Mouse (Mus musculus): ENCODE data around the gene Unc13d. TPM values are rescaled to one million over a fixed set of nuclear protein-coding genes. Genes with fewer than 3 reads are reported as not detected.
A peak's percentile ranks its signal among the peaks of the same experiment; 100 is the strongest.
"Not testable (repeated sequence)": the region's sequence is repeated elsewhere in the genome, so short reads cannot be mapped to it uniquely, and the experiment has no call there.

The Unc13d gene
- polyA plus RNA-seq, 1 experiment from 2014 or later: 1.5 TPM

DNA sequence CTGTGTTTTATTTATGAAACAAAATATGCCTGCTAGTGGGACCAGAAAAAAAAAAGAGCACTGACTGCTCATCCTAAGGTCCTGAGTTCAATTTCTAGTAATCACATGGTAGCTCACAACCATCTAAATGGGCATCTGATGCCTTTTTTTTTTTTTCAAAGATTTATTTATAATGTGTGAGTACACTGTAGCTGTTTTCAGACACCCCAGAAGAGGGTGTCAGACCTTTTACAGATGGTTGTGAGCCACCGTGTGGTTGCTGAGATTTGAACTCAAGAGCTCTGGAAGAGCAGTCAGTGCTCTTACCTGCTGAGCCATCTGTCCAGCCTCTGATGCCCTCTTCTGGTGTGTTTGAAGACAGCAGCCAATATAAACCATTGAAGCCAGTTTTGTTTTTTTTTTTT lies 57.2 kb downstream of the Unc13d start:
- no peaks in the 10 kb centered on the region for H3K27me3 ChIP-seq
- H3K4me1 ChIP-seq (replicated peaks): peaks cover 22% of the 10 kb centered on the region
- no peak overlapping the region for H3K9ac ChIP-seq
- peak overlapping the region; percentile 44; the same call in 1 of the 2 replicates for H3K27ac ChIP-seq
- H3K4me2 ChIP-seq: no peak overlapping the region
- H3K4me3 ChIP-seq: no peak overlapping the region
- ATAC-seq (ENCODE audit: low FRiP score): no peak
- WGBS: 47% methylated on average over 1 of the region's 1 CpGs
- no peaks in the 10 kb centered on the region for H3K9me3 ChIP-seq
- H3K36me3 ChIP-seq: peaks cover 21% of the 10 kb centered on the region

DNA sequence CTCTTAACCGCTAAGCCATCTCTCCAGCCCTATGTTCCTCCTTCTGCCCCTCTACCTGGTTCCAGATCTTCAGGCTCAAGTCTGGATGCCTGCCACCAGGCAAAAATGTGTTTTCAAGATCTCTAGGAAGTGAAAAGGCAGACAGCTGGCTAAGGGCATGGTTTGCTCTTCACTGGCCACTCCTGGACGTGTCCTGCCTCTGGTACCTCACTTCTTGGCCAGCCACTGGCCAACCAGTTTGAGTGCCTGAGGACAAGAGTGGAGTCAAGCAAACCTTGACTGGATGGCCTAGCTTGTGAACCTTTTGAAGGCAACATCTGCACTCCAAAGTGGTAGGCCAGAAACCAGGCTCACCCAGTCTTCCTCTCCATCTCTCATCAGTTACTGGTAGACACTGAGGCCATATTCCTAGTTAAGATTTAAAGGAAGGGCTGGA lies 57.8 kb downstream of the Unc13d start:
- H3K36me3 ChIP-seq: peaks cover 21% of the 10 kb centered on the region
- no peaks in the 10 kb centered on the region for H3K9me3 ChIP-seq
- 94% methylated on average over 2 of the region's 2 CpGs for WGBS
- peak overlapping the region; percentile 44; the same call in 1 of the 2 replicates for H3K27ac ChIP-seq
- H3K27me3 ChIP-seq: no peaks in the 10 kb centered on the region
- H3K4me3 ChIP-seq: no peak overlapping the region
- ATAC-seq (ENCODE audit: low FRiP score): no peak
- no peak overlapping the region for H3K4me2 ChIP-seq
- peaks cover 22% of the 10 kb centered on the region for H3K4me1 ChIP-seq (replicated peaks)
- H3K9ac ChIP-seq: no peak overlapping the region

DNA sequence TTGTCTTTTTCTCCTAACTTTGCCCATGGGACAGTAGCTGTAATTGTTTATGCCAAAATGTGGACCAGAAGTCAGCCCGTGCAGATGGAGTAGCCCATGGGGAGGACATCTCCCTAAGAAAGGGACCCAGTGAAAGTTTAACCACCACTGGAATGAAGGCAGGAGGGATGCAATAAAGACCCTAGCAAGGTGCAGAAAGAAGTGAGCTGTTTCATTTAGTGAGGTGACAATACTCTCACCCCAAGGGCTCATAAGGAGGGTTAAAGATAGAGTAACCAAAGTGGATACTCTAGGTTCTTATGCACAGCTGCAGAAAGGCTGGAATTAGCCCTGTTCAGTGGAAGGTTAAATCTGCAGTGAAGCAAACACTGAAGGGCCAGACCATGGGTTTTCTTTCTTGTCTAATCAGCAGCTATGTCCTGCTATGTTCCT lies 58.4 kb downstream of the Unc13d start:
- no peak overlapping the region for H3K27ac ChIP-seq
- H3K27me3 ChIP-seq: no peaks in the 10 kb centered on the region
- H3K4me3 ChIP-seq: no peak overlapping the region
- H3K9me3 ChIP-seq: no peaks in the 10 kb centered on the region
- H3K4me2 ChIP-seq: no peak overlapping the region
- 32% methylated on average over 1 of the region's 1 CpGs for WGBS
- peaks cover 21% of the 10 kb centered on the region for H3K36me3 ChIP-seq
- no peak for ATAC-seq (ENCODE audit: low FRiP score)
- peaks cover 26% of the 10 kb centered on the region for H3K4me1 ChIP-seq (replicated peaks)
- no peak overlapping the region for H3K9ac ChIP-seq

DNA sequence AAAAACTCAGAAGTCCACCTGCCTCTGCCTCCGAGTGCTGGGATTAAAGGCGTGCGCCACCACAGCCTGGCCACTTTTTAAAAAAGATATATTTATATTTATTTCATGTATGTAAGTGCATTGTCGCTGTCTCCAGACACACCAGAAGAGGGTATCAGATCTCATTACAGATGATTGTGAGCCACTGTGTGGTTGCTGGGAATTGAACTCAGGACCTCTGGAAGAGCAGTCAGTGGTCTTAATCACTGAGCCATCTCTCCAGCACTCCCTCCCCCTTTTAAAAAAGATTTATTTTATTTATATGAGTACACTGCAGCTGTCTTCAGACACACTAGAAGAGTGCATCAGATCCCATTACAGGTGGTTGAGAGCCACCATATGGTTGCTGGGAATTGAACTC lies 58.9 kb downstream of the Unc13d start:
- H3K27me3 ChIP-seq; ATAC-seq (ENCODE audit: low FRiP score); H3K9ac ChIP-seq; H3K27ac ChIP-seq; H3K9me3 ChIP-seq; H3K4me3 ChIP-seq; H3K4me2 ChIP-seq: not testable (repeated sequence)
- 97% methylated on average over 4 of the region's 4 CpGs for WGBS
- Histone ChIP-seq H3K36me3 (peaks cover 21% of the 10 kb centered on the region), H3K4me1 (replicated peaks) (peaks cover 26% of the 10 kb centered on the region)

DNA sequence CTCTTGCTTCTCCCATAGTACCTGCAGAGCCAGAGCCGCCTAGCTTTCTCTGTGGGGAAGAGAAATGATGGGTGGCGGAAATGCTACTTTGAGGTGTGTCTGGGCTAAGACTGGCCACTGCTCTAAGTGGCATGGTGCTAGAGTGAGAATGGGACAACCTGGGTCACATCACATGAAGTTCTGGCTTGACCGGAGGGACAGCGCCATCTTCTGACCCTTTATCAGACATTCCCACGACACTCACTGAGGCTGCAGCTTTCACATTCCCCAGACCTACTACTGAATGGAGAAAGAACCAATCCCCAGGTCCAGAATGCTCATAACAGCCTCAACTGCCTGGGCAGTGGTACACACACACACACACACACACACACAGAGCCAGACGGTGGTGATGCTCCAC lies 59.7 kb downstream of the Unc13d start:
- Histone ChIP-seq H3K9me3 (no peaks in the 10 kb centered on the region), H3K9ac (no peak overlapping the region), H3K36me3 (peaks cover 21% of the 10 kb centered on the region), H3K4me3 (no peak overlapping the region), H3K4me1 (replicated peaks) (peaks cover 26% of the 10 kb centered on the region), H3K27me3 (0 out of 2 replicates have a peak, but pooled peaks cover 2% of the 10 kb centered on the region), H3K27ac (no peak overlapping the region), H3K4me2 (no peak overlapping the region)
- no peak for ATAC-seq (ENCODE audit: low FRiP score)
- WGBS: 33% methylated on average over 6 of the region's 6 CpGs

DNA sequence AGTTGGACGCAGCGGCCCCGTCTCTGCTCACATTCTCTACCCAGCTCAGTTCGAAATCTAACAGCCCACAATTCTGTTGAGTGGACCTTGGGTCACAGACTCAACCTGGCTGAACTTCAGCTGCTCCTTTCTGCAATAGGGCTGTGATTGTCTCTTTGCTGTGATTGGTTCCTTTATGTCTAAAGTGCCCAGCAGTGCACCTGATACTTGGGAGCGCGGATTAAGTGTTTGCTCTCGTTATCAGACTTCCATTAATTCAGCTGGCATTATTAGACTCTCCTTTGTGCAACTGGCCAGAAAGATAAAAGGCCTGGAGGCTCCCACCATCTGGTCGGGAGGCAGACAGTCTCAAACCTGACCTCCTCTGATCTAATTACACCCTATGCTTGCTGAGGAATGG lies 62.9 kb downstream of the Unc13d start:
- no peak overlapping the region for H3K4me2 ChIP-seq
- no peak for ATAC-seq (ENCODE audit: low FRiP score)
- H3K27ac ChIP-seq: no peak overlapping the region
- WGBS: 68% methylated on average over 8 of the region's 8 CpGs
- H3K9ac ChIP-seq: no peak overlapping the region
- H3K36me3 ChIP-seq: no peaks in the 10 kb centered on the region
- 0 out of 2 replicates have a peak, but pooled peaks cover 7% of the 10 kb centered on the region for H3K27me3 ChIP-seq
- H3K4me1 ChIP-seq (replicated peaks): peaks cover 26% of the 10 kb centered on the region
- H3K4me3 ChIP-seq: no peak overlapping the region
- no peaks in the 10 kb centered on the region for H3K9me3 ChIP-seq

DNA sequence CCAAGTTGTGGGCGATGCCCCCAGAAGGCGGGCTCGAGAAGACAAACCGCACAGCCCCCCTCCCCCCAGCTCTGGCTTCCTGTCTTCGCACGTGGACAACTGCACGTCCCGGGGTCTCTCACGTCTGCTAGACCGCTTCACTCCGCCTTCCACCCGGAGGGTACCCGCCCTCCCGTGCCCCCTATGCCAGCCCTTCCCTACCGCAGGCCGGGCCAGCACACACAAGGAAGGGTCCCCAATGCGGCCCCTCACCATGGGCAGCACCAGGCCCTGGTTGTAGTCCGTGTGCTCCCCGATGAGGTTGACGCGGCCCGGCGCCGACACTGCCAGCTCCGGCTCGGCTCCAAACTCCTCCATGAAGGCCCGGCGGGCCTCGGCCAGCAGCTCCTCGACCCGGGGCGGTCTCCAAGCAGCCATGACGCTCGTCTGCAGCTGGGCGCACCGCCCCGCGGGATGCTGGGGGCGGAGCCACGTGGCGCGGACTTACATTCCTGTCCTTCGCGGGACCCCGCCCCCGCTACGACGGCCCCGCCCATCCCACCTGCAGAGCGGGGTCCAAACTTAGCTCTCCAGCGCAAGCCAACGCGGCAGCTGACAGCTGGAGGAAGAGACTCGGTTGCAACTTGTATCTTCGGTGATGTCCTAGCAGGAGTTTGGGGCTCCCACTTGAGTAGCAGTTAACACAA lies 65.4 kb downstream of the Unc13d start, which contains the start of gene Galk1:
Gene Galk1 (minus strand): TSS at position 458 of the 686 bp plus-strand sequence.
- WGBS: under 1% methylated on average over 55 of the region's 55 CpGs
- Histone ChIP-seq H3K36me3 (0 out of 2 replicates have a peak, but pooled peaks cover 3% of the 10 kb centered on the region), H3K27ac (peak within 1 kb of the TSS; percentile 78), H3K9me3 (no peaks in the 10 kb centered on the region), H3K27me3 (0 out of 2 replicates have a peak, but pooled peaks cover 7% of the 10 kb centered on the region), H3K9ac (peak within 1 kb of the TSS; percentile 80), H3K4me1 (replicated peaks) (peaks cover 31% of the 10 kb centered on the region), H3K4me2 (peak within 1 kb of the TSS; percentile 84), H3K4me3 (peak within 1 kb of the TSS; percentile 61)
- peak; percentile 85 for ATAC-seq (ENCODE audit: low FRiP score)

Other genes with a start within 250 kb of the Unc13d start
- not detected in 2 replicates for gene Myo15b, start 219.6 kb downstream of the Unc13d start, polyA plus RNA-seq (2015; fragmentation: Nextera tagmentation; extraction: Ambion mirVana)
- 2.0 and 2.7 TPM in 2 replicates for gene Smim5, start 178.0 kb downstream of the Unc13d start, polyA plus RNA-seq (2015; fragmentation: Nextera tagmentation; extraction: Ambion mirVana)
- 0.88 and 1.0 TPM in 2 replicates for gene Smim6, start 165.9 kb downstream of the Unc13d start, polyA plus RNA-seq (2015; fragmentation: Nextera tagmentation; extraction: Ambion mirVana)
- gene Sap30bp, start 144.7 kb downstream of the Unc13d start, polyA plus RNA-seq (2015; fragmentation: Nextera tagmentation; extraction: Ambion mirVana): 49.9 and 55.3 TPM in 2 replicates
- 25.0 and 25.9 TPM in 2 replicates for gene Recql5, start 144.5 kb downstream of the Unc13d start, polyA plus RNA-seq (2015; fragmentation: Nextera tagmentation; extraction: Ambion mirVana)
- 0.88 and 1.3 TPM in 2 replicates for gene Itgb4, start 103.3 kb downstream of the Unc13d start, polyA plus RNA-seq (2015; fragmentation: Nextera tagmentation; extraction: Ambion mirVana)
- gene Galk1, start 65.2 kb downstream of the Unc13d start, polyA plus RNA-seq (2015; fragmentation: Nextera tagmentation; extraction: Ambion mirVana): 64.3 and 65.5 TPM in 2 replicates
- 2,444 and 2,571 TPM in 2 replicates for gene H3f3b, start 50.0 kb downstream of the Unc13d start, polyA plus RNA-seq (2015; fragmentation: Nextera tagmentation; extraction: Ambion mirVana)
- gene Unk, start 47.6 kb downstream of the Unc13d start, polyA plus RNA-seq (2015; fragmentation: Nextera tagmentation; extraction: Ambion mirVana): 33.8 and 37.1 TPM in 2 replicates
- gene Wbp2, start 9.0 kb upstream of the Unc13d start, polyA plus RNA-seq (2015; fragmentation: Nextera tagmentation; extraction: Ambion mirVana): 129 and 133 TPM in 2 replicates
- 3.9 and 4.5 TPM in 2 replicates for gene Trim47, start 49.2 kb upstream of the Unc13d start, polyA plus RNA-seq (2015; fragmentation: Nextera tagmentation; extraction: Ambion mirVana)
- gene Trim65, start 53.2 kb upstream of the Unc13d start, polyA plus RNA-seq (2015; fragmentation: Nextera tagmentation; extraction: Ambion mirVana): 1.9 and 2.3 TPM in 2 replicates
- gene Mrpl38, start 60.9 kb upstream of the Unc13d start, polyA plus RNA-seq (2015; fragmentation: Nextera tagmentation; extraction: Ambion mirVana): 76.4 and 78.2 TPM in 2 replicates
- 64.4 and 69.5 TPM in 2 replicates for gene Fbf1, start 90.2 kb upstream of the Unc13d start, polyA plus RNA-seq (2015; fragmentation: Nextera tagmentation; extraction: Ambion mirVana)
- gene Ten1, start 120.9 kb upstream of the Unc13d start, polyA plus RNA-seq (2015; fragmentation: Nextera tagmentation; extraction: Ambion mirVana): 87.7 and 91.7 TPM in 2 replicates
- gene Acox1, start 121.1 kb upstream of the Unc13d start, polyA plus RNA-seq (2015; fragmentation: Nextera tagmentation; extraction: Ambion mirVana): 53.2 and 54.6 TPM in 2 replicates
- 0.35 and 0.43 TPM in 2 replicates for gene Evpl, start 160.1 kb upstream of the Unc13d start, polyA plus RNA-seq (2015; fragmentation: Nextera tagmentation; extraction: Ambion mirVana)
- 63.7 and 64.4 TPM in 2 replicates for gene Srp68, start 196.3 kb upstream of the Unc13d start, polyA plus RNA-seq (2015; fragmentation: Nextera tagmentation; extraction: Ambion mirVana)
- gene Galr2, start 203.0 kb upstream of the Unc13d start, polyA plus RNA-seq (2015; fragmentation: Nextera tagmentation; extraction: Ambion mirVana): 0.27 and 0.56 TPM in 2 replicates
- 94.4 and 97.5 TPM in 2 replicates for gene Exoc7, start 229.3 kb upstream of the Unc13d start, polyA plus RNA-seq (2015; fragmentation: Nextera tagmentation; extraction: Ambion mirVana)